Mouse (Mus musculus): ENCODE results near the gene Cog6. TPM values are rescaled to one million over a fixed set of nuclear protein-coding genes. Genes with fewer than 3 reads are reported as not detected.

Cog6 gene
- polyA plus RNA-seq, 1 experiment from 2014 or later: 61.4 TPM

GRCm38 (mm10) chr3:53040593-53041410 is 23.8 kb upstream of the Cog6 start:
- peak overlapping the region; percentile 95 for H3K4me2 ChIP-seq (ENCODE audit: low read length)

GRCm38 (mm10) chr3:53039746-53040145 is 22.7 kb upstream of the Cog6 start:
- H3K4me2 ChIP-seq (ENCODE audit: low read length): peak overlapping the region; percentile 95
- H3K4me3 ChIP-seq (ENCODE audit: control insufficient read depth in 1 of 2, insufficient read depth in 1 of 2, low read depth in 1 of 2, low read length in 2 of 2): no peak overlapping the region
- H3K27ac ChIP-seq (replicated peaks in 1 of 2; ENCODE audit: control insufficient read depth in 1 of 2, insufficient read depth in 1 of 2, low read depth in 2 of 2, low read length in 2 of 2): peak overlapping the region in 1 of 2 experiments; percentile 97; a peak in 2 of 4 replicates
- peaks cover 9% of the 10 kb centered on the region for H3K36me3 ChIP-seq (ENCODE audit: control insufficient read depth, insufficient read depth, low read length)
- no peaks in the 10 kb centered on the region for H3K9me3 ChIP-seq (ENCODE audit: control insufficient read depth, low read length)
- ATAC-seq (ENCODE audit: insufficient number of reproducible peaks, insufficient read depth, low FRiP score, low read depth): no peak
- 71% methylated on average over 8 of the region's 8 CpGs for WGBS
- H3K4me1 ChIP-seq (ENCODE audit: control insufficient read depth in 2 of 2, insufficient read depth in 2 of 2, low read length in 2 of 2): peaks cover 12 to 37% of the 10 kb centered on the region in 2 experiments
- no peak overlapping the region; the same call in 1 of the 2 replicates for H3K9ac ChIP-seq (ENCODE audit: low read length)
- H3K27me3 ChIP-seq (ENCODE audit: control insufficient read depth, insufficient read depth, low read length): no peaks in the 10 kb centered on the region

More at GRCm38 (mm10) chr3:53040593-53041410, 23.8 kb upstream of the Cog6 start:
- H3K36me3 ChIP-seq (ENCODE audit: control insufficient read depth, insufficient read depth, low read length): peaks cover 11% of the 10 kb centered on the region
- H3K27me3 ChIP-seq (ENCODE audit: control insufficient read depth, insufficient read depth, low read length): no peaks in the 10 kb centered on the region
- ATAC-seq (ENCODE audit: insufficient number of reproducible peaks, insufficient read depth, low FRiP score, low read depth): peak; percentile 3; the same call in 1 of the 2 replicates
- H3K4me1 ChIP-seq (ENCODE audit: control insufficient read depth in 2 of 2, insufficient read depth in 2 of 2, low read length in 2 of 2): peaks cover 16 to 45% of the 10 kb centered on the region in 2 experiments
- 1% methylated on average over 17 of the region's 17 CpGs for WGBS
- peak overlapping the region; percentile 95 for H3K9ac ChIP-seq (ENCODE audit: low read length)
- H3K27ac ChIP-seq (replicated peaks in 1 of 2; ENCODE audit: control insufficient read depth in 1 of 2, insufficient read depth in 1 of 2, low read depth in 2 of 2, low read length in 2 of 2): peak overlapping the region; percentile 88 to 97
- no peaks in the 10 kb centered on the region for H3K9me3 ChIP-seq (ENCODE audit: control insufficient read depth, low read length)
- peak overlapping the region; percentile 80 to 92 for H3K4me3 ChIP-seq (ENCODE audit: control insufficient read depth in 1 of 2, insufficient read depth in 1 of 2, low read depth in 1 of 2, low read length in 2 of 2)

- H3K4me3 ChIP-seq (ENCODE audit: control insufficient read depth in 1 of 2, insufficient read depth in 1 of 2, low read depth in 1 of 2, low read length in 2 of 2): no peak overlapping the region
- H3K9me3 ChIP-seq (ENCODE audit: control insufficient read depth, low read length): no peaks in the 10 kb centered on the region
- 67% methylated on average over 5 of the region's 5 CpGs for WGBS
- H3K4me2 ChIP-seq (ENCODE audit: low read length): no peak overlapping the region
- H3K9ac ChIP-seq (ENCODE audit: low read length): no peak overlapping the region
- no peak for ATAC-seq (ENCODE audit: insufficient number of reproducible peaks, insufficient read depth, low FRiP score, low read depth)
- peaks cover 9% of the 10 kb centered on the region for H3K36me3 ChIP-seq (ENCODE audit: control insufficient read depth, insufficient read depth, low read length)
- H3K4me1 ChIP-seq (ENCODE audit: control insufficient read depth in 2 of 2, insufficient read depth in 2 of 2, low read length in 2 of 2): peaks cover 12 to 32% of the 10 kb centered on the region in 2 experiments
- H3K27me3 ChIP-seq (ENCODE audit: control insufficient read depth, insufficient read depth, low read length): no peaks in the 10 kb centered on the region
- H3K27ac ChIP-seq (replicated peaks in 1 of 2; ENCODE audit: control insufficient read depth in 1 of 2, insufficient read depth in 1 of 2, low read depth in 2 of 2, low read length in 2 of 2): no peak overlapping the region
These were observed 21.9 kb upstream of the Cog6 start for GRCm38 (mm10) chr3:53038913-53039312.

- ATAC-seq (ENCODE audit: insufficient number of reproducible peaks, insufficient read depth, low FRiP score, low read depth): no peak
- H3K4me3 ChIP-seq (ENCODE audit: control insufficient read depth in 1 of 2, insufficient read depth in 1 of 2, low read depth in 1 of 2, low read length in 2 of 2): no peak overlapping the region
- no peaks in the 10 kb centered on the region for H3K36me3 ChIP-seq (ENCODE audit: control insufficient read depth, insufficient read depth, low read length)
- H3K9me3 ChIP-seq (ENCODE audit: control insufficient read depth, low read length): no peaks in the 10 kb centered on the region
- H3K9ac ChIP-seq (ENCODE audit: low read length): no peak overlapping the region
- H3K27me3 ChIP-seq (ENCODE audit: control insufficient read depth, insufficient read depth, low read length): no peaks in the 10 kb centered on the region
- H3K4me2 ChIP-seq (ENCODE audit: low read length): no peak overlapping the region
- H3K27ac ChIP-seq (replicated peaks in 1 of 2; ENCODE audit: control insufficient read depth in 1 of 2, insufficient read depth in 1 of 2, low read depth in 2 of 2, low read length in 2 of 2): no peak overlapping the region
- H3K4me1 ChIP-seq (ENCODE audit: control insufficient read depth in 2 of 2, insufficient read depth in 2 of 2, low read length in 2 of 2): peaks cover 9 to 20% of the 10 kb centered on the region in 2 experiments; a peak in 3 of 4 replicates
- 81% methylated on average over 7 of the region's 7 CpGs for WGBS
These were observed 19.9 kb upstream of the Cog6 start for GRCm38 (mm10) chr3:53036941-53037340.

- H3K36me3 ChIP-seq (ENCODE audit: control insufficient read depth, insufficient read depth, low read length): no peaks in the 10 kb centered on the region
- no peak overlapping the region for H3K9ac ChIP-seq (ENCODE audit: low read length)
- H3K4me2 ChIP-seq (ENCODE audit: low read length): no peak overlapping the region
- no peak overlapping the region for H3K27ac ChIP-seq (replicated peaks in 1 of 2; ENCODE audit: control insufficient read depth in 1 of 2, insufficient read depth in 1 of 2, low read depth in 2 of 2, low read length in 2 of 2)
- no peak for ATAC-seq (ENCODE audit: insufficient number of reproducible peaks, insufficient read depth, low FRiP score, low read depth)
- H3K9me3 ChIP-seq (ENCODE audit: control insufficient read depth, low read length): no peaks in the 10 kb centered on the region
- no peaks in the 10 kb centered on the region for H3K27me3 ChIP-seq (ENCODE audit: control insufficient read depth, insufficient read depth, low read length)
- peaks cover 9 to 20% of the 10 kb centered on the region in 2 experiments; a peak in 3 of 4 replicates for H3K4me1 ChIP-seq (ENCODE audit: control insufficient read depth in 2 of 2, insufficient read depth in 2 of 2, low read length in 2 of 2)
- WGBS: 48% methylated on average over 5 of the region's 5 CpGs
- no peak overlapping the region for H3K4me3 ChIP-seq (ENCODE audit: control insufficient read depth in 1 of 2, insufficient read depth in 1 of 2, low read depth in 1 of 2, low read length in 2 of 2)
These were observed 19.0 kb upstream of the Cog6 start for GRCm38 (mm10) chr3:53036076-53036475.

GRCm38 (mm10) chr3:53033448-53033847 is 16.4 kb upstream of the Cog6 start:
- 14% methylated on average over 3 of the region's 3 CpGs for WGBS
- H3K9me3 ChIP-seq (ENCODE audit: control insufficient read depth, low read length): no peaks in the 10 kb centered on the region
- no peak overlapping the region for H3K4me3 ChIP-seq (ENCODE audit: control insufficient read depth in 1 of 2, insufficient read depth in 1 of 2, low read depth in 1 of 2, low read length in 2 of 2)
- peaks cover 6% of the 10 kb centered on the region in 2 experiments; a peak in 1 of 4 replicates for H3K4me1 ChIP-seq (ENCODE audit: control insufficient read depth in 2 of 2, insufficient read depth in 2 of 2, low read length in 2 of 2)
- no peaks in the 10 kb centered on the region for H3K36me3 ChIP-seq (ENCODE audit: control insufficient read depth, insufficient read depth, low read length)
- ATAC-seq (ENCODE audit: insufficient number of reproducible peaks, insufficient read depth, low FRiP score, low read depth): no peak
- H3K9ac ChIP-seq (ENCODE audit: low read length): no peak overlapping the region
- H3K4me2 ChIP-seq (ENCODE audit: low read length): no peak overlapping the region
- no peak overlapping the region for H3K27ac ChIP-seq (replicated peaks in 1 of 2; ENCODE audit: control insufficient read depth in 1 of 2, insufficient read depth in 1 of 2, low read depth in 2 of 2, low read length in 2 of 2)
- H3K27me3 ChIP-seq (ENCODE audit: control insufficient read depth, insufficient read depth, low read length): no peaks in the 10 kb centered on the region

- Histone ChIP-seq H3K9me3 (ENCODE audit: control insufficient read depth, low read length) (no peaks in the 10 kb centered on the region), H3K4me2 (ENCODE audit: low read length) (no peak overlapping the region), H3K27ac (replicated peaks in 1 of 2; ENCODE audit: control insufficient read depth in 1 of 2, insufficient read depth in 1 of 2, low read depth in 2 of 2, low read length in 2 of 2) (no peak overlapping the region), H3K4me3 (ENCODE audit: control insufficient read depth in 1 of 2, insufficient read depth in 1 of 2, low read depth in 1 of 2, low read length in 2 of 2) (no peak overlapping the region), H3K4me1 (ENCODE audit: control insufficient read depth in 2 of 2, insufficient read depth in 2 of 2, low read length in 2 of 2) (peaks cover 6% of the 10 kb centered on the region in 2 experiments; a peak in 1 of 4 replicates), H3K27me3 (ENCODE audit: control insufficient read depth, insufficient read depth, low read length) (no peaks in the 10 kb centered on the region), H3K9ac (ENCODE audit: low read length) (peak overlapping the region; percentile 21; the same call in 1 of the 2 replicates), H3K36me3 (ENCODE audit: control insufficient read depth, insufficient read depth, low read length) (no peaks in the 10 kb centered on the region)
- no peak for ATAC-seq (ENCODE audit: insufficient number of reproducible peaks, insufficient read depth, low FRiP score, low read depth)
- 8% methylated on average over 5 of the region's 5 CpGs for WGBS
These were observed 15.4 kb upstream of the Cog6 start for GRCm38 (mm10) chr3:53032432-53032831.
